In the genomic region with DNA sequence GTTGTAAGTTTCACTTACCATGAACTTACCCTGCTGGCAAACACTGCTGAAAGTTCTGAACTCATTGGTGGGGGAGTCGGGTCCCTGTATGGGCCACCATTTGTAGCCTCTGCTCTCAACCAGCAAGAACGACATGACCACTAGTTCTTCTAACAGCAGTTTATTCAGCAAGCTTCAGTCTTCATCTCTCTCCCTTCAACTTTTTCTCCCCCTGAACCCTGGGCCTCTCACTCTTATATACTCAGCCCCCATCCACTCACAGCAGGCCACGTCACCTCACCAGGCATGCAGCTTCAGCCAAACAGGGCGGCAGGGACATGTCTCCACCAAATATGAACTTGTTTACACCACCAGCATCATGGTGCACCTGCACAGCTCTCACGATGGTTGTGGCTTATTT, we compare ENCODE assay signal across 42 mouse cellular contexts. TPM values are rescaled to one million over a fixed set of nuclear protein-coding genes. Genes with fewer than 3 reads are reported as not detected.
"Had no signal": no experiment of that assay in that cellular context is flagged by ENCODE, and none has a peak within 500 bp of the region (broad histone marks: within the 10 kb centered on the region; RNA-seq: fewer than 3 reads in every experiment).

No protein-coding gene starts in this region.

RNA-seq across cellular contexts. Expression of a gene that starts 9.8 kb away (rescaled TPM):
- total RNA-seq: heart, postnatal 10 days; heart, postnatal 14 days; heart, postnatal 25 days; heart, postnatal 36 days; heart, postnatal 4 days; hematopoietic stem cell, adult 5-6 weeks had no signal
- polyA plus RNA-seq: heart, embryonic 11.5 days; heart, embryonic 12.5 days; heart, postnatal 0 days; hindbrain, embryonic 11.5 days; hindbrain, embryonic 12.5 days; inflammation-experienced regulatory T-cells, adult 6 months; intestine, embryonic 15.5 days; intestine, postnatal 0 days; kidney, adult 2 months; kidney, embryonic 14.5 days; kidney, postnatal 0 days had no signal

RNA-seq across cellular contexts. Expression of a gene that starts 25.4 kb away (rescaled TPM):
- total RNA-seq: heart, postnatal 10 days; heart, postnatal 14 days; heart, postnatal 25 days; heart, postnatal 36 days; heart, postnatal 4 days; hematopoietic stem cell, adult 5-6 weeks; hindbrain, postnatal 0 days; layer of hippocampus, adult 18-20 months; layer of hippocampus, adult 2 months; layer of hippocampus, adult 8-10 months; layer of hippocampus, postnatal 10 days; layer of hippocampus, postnatal 14 days; layer of hippocampus, postnatal 25 days; layer of hippocampus, postnatal 36 days; left cerebral cortex, adult 18-20 months; left cerebral cortex, adult 2 months; left cerebral cortex, adult 8-10 months had no signal
- polyA plus RNA-seq: heart, embryonic 11.5 days; heart, embryonic 12.5 days; heart, embryonic 13.5 days; heart, embryonic 14.5 days; heart, embryonic 15.5 days; heart, embryonic 16.5 days; heart, postnatal 0 days; hindbrain, embryonic 10.5 days; hindbrain, embryonic 11.5 days; hindbrain, embryonic 12.5 days; hindbrain, embryonic 13.5 days; hindbrain, embryonic 14.5 days; hindbrain, embryonic 15.5 days; hindbrain, embryonic 16.5 days; hindbrain, postnatal 0 days; inflammation-experienced regulatory T-cells, adult 6 months; intestine, embryonic 14.5 days; intestine, embryonic 15.5 days; intestine, embryonic 16.5 days; intestine, postnatal 0 days; kidney, adult 2 months; kidney, embryonic 14.5 days; kidney, embryonic 15.5 days; kidney, embryonic 16.5 days; kidney, postnatal 0 days; large intestine, adult 2 months had no signal

RNA-seq across cellular contexts. Expression of a gene that starts 31.2 kb away (rescaled TPM):
- total RNA-seq: heart, postnatal 10 days; heart, postnatal 14 days; heart, postnatal 25 days; heart, postnatal 36 days; heart, postnatal 4 days; hematopoietic stem cell, adult 5-6 weeks; hindbrain, postnatal 0 days; layer of hippocampus, adult 18-20 months; layer of hippocampus, adult 2 months; layer of hippocampus, adult 8-10 months; layer of hippocampus, postnatal 10 days; layer of hippocampus, postnatal 14 days; layer of hippocampus, postnatal 25 days; layer of hippocampus, postnatal 36 days; left cerebral cortex, adult 18-20 months; left cerebral cortex, adult 2 months; left cerebral cortex, adult 8-10 months had no signal
- polyA plus RNA-seq: heart, embryonic 11.5 days; heart, embryonic 12.5 days; heart, embryonic 13.5 days; heart, embryonic 14.5 days; heart, embryonic 15.5 days; heart, embryonic 16.5 days; heart, postnatal 0 days; hindbrain, embryonic 10.5 days; hindbrain, embryonic 11.5 days; hindbrain, embryonic 12.5 days; hindbrain, embryonic 13.5 days; hindbrain, embryonic 14.5 days; hindbrain, embryonic 15.5 days; hindbrain, embryonic 16.5 days; hindbrain, postnatal 0 days; inflammation-experienced regulatory T-cells, adult 6 months; intestine, embryonic 14.5 days; intestine, embryonic 15.5 days; intestine, embryonic 16.5 days; intestine, postnatal 0 days; kidney, adult 2 months; kidney, embryonic 14.5 days; kidney, embryonic 15.5 days; kidney, embryonic 16.5 days; kidney, postnatal 0 days; large intestine, adult 2 months had no signal

RNA-seq across cellular contexts. Expression of a gene that starts 45.4 kb away (rescaled TPM):
- total RNA-seq: heart, postnatal 10 days; heart, postnatal 14 days; heart, postnatal 25 days; heart, postnatal 36 days; heart, postnatal 4 days; hematopoietic stem cell, adult 5-6 weeks; hindbrain, postnatal 0 days; layer of hippocampus, adult 18-20 months; layer of hippocampus, adult 2 months; layer of hippocampus, adult 8-10 months; layer of hippocampus, postnatal 10 days; layer of hippocampus, postnatal 14 days; layer of hippocampus, postnatal 25 days; layer of hippocampus, postnatal 36 days; left cerebral cortex, adult 18-20 months; left cerebral cortex, adult 2 months; left cerebral cortex, adult 8-10 months had no signal
- polyA plus RNA-seq: heart, embryonic 11.5 days; heart, embryonic 12.5 days; heart, embryonic 13.5 days; heart, embryonic 14.5 days; heart, embryonic 15.5 days; heart, embryonic 16.5 days; heart, postnatal 0 days; hindbrain, embryonic 10.5 days; hindbrain, embryonic 11.5 days; hindbrain, embryonic 12.5 days; hindbrain, embryonic 13.5 days; hindbrain, embryonic 14.5 days; hindbrain, embryonic 15.5 days; hindbrain, embryonic 16.5 days; hindbrain, postnatal 0 days; inflammation-experienced regulatory T-cells, adult 6 months; intestine, embryonic 14.5 days; intestine, embryonic 15.5 days; intestine, embryonic 16.5 days; intestine, postnatal 0 days; kidney, adult 2 months; kidney, embryonic 14.5 days; kidney, embryonic 15.5 days; kidney, embryonic 16.5 days; kidney, postnatal 0 days; large intestine, adult 2 months had no signal

RNA-seq across cellular contexts. Expression of a gene that starts 53.1 kb away (rescaled TPM):
- total RNA-seq: heart, postnatal 10 days; heart, postnatal 14 days; heart, postnatal 25 days; heart, postnatal 36 days; heart, postnatal 4 days; hematopoietic stem cell, adult 5-6 weeks; hindbrain, postnatal 0 days; layer of hippocampus, adult 18-20 months; layer of hippocampus, adult 2 months; layer of hippocampus, adult 8-10 months; layer of hippocampus, postnatal 10 days; layer of hippocampus, postnatal 14 days; layer of hippocampus, postnatal 25 days; layer of hippocampus, postnatal 36 days; left cerebral cortex, adult 18-20 months; left cerebral cortex, adult 2 months; left cerebral cortex, adult 8-10 months had no signal
- polyA plus RNA-seq: heart, embryonic 11.5 days; heart, embryonic 12.5 days; heart, embryonic 13.5 days; heart, embryonic 14.5 days; heart, embryonic 15.5 days; heart, embryonic 16.5 days; heart, postnatal 0 days; hindbrain, embryonic 10.5 days; hindbrain, embryonic 11.5 days; hindbrain, embryonic 12.5 days; hindbrain, embryonic 13.5 days; hindbrain, embryonic 14.5 days; hindbrain, embryonic 15.5 days; hindbrain, embryonic 16.5 days; hindbrain, postnatal 0 days; inflammation-experienced regulatory T-cells, adult 6 months; intestine, embryonic 14.5 days; intestine, embryonic 15.5 days; intestine, embryonic 16.5 days; intestine, postnatal 0 days; kidney, adult 2 months; kidney, embryonic 14.5 days; kidney, embryonic 15.5 days; kidney, embryonic 16.5 days; kidney, postnatal 0 days; large intestine, adult 2 months had no signal
